Mouse (Mus musculus) limb, embryonic 14.5 days (tissue): Measurements from ENCODE around the gene Tmem72. TPM values are rescaled to one million over a fixed set of nuclear protein-coding genes. Genes with fewer than 3 reads are reported as not detected.
A peak's percentile ranks its signal among the peaks of the same experiment; 100 is the strongest.

Experiments
- ATAC-seq: fragments of 200-750 bp; cut with Nextera tagmentation; 2 replicates; pipeline ENCODE4 v1.8.0; 2017; ENCODE audit warnings: low read depth, moderate number of reproducible peaks, moderate TSS enrichment; ENCODE audit not compliant: low FRiP score
- DNase-seq: peaks from one replicate; pipeline ENCODE4 v3.0.0-alpha.2; 2015; ENCODE audit warnings: low spot score
- H3K27ac ChIP-seq: fragments of 300-500 bp; sonication (generic); replicated peaks from 2 replicates; pipeline ENCODE4 v1.5.1; 2014; ENCODE audit warnings: low read depth, mild to moderate bottlenecking, low read length, moderate library complexity, mixed read lengths
- H3K27me3 ChIP-seq: fragments of 300-500 bp; sonication (generic); 2 replicates; pipeline ENCODE4 v1.6.1; 2014; ENCODE audit warnings: low read length, mixed read lengths; ENCODE audit not compliant: control insufficient read depth, insufficient read depth
- H3K36me3 ChIP-seq: fragments of 300-500 bp; sonication (generic); 2 replicates; pipeline ENCODE4 v1.6.1; 2014; ENCODE audit warnings: mild to moderate bottlenecking, low read length, moderate library complexity, mixed read lengths; ENCODE audit not compliant: control insufficient read depth, insufficient read depth
- H3K4me1 ChIP-seq: fragments of 300-500 bp; sonication (generic); 2 replicates; pipeline ENCODE4 v1.6.1; 2014; ENCODE audit warnings: antibody characterized with exemption, low read length, mixed read lengths; ENCODE audit not compliant: control insufficient read depth, insufficient read depth
- H3K4me2 ChIP-seq: fragments of 300-500 bp; sonication (generic); replicated peaks from 2 replicates; pipeline ENCODE4 v1.6.1; 2014; ENCODE audit warnings: low read depth, mild to moderate bottlenecking, low read length, moderate library complexity; ENCODE audit not compliant: severe bottlenecking
- H3K4me3 ChIP-seq: fragments of 300-500 bp; sonication (generic); replicated peaks from 2 replicates; pipeline ENCODE4 v1.5.1; 2014; ENCODE audit warnings: low read length
- H3K9ac ChIP-seq: fragments of 300-500 bp; sonication (generic); 2 replicates; pipeline ENCODE4 v1.6.1; 2014; ENCODE audit warnings: mild to moderate bottlenecking, low read depth, low read length, moderate library complexity; ENCODE audit not compliant: severe bottlenecking
- H3K9me3 ChIP-seq: fragments of 300-500 bp; sonication (generic); 2 replicates; pipeline ENCODE4 v1.6.1; 2016; ENCODE audit warnings: low read length; ENCODE audit not compliant: control insufficient read depth
- POLR2A ChIP-seq: fragments of 200-500 bp; IDR thresholded peaks from 2 replicates; pipeline ENCODE4 v1.8.0; 2012; ENCODE audit warnings: inconsistent platforms, mild to moderate bottlenecking, moderate library complexity, borderline replicate concordance; ENCODE audit not compliant: insufficient read depth, insufficient read length; ENCODE audit errors: extremely low read depth
- WGBS: fragments of 180-500 bp; shearing (Covaris S2); extraction: QIAGEN DNeasy Blood & Tissue Kit; methylation state at CpG from one replicate; pipeline ENCODE4 v1.1.7; 2014; 5-methylcytosine and 5-hydroxymethylcytosine counted together
- polyA plus RNA-seq, 2 experiments: library from polyadenylated mRNA; depleted of rRNA in 1 of 2; stranded (reverse) in 1 of 2; unstranded in 1 of 2; fragments of >200 nt; fragmentation: Nextera tagmentation in 1 of 2; extraction: Ambion mirVana in 1 of 2; gene quantifications; 2 replicates each; pipeline versions ENCODE4 v1.2.1 to v1.2.3; 2012 to 2014

Gene Tmem72
- polyA plus RNA-seq, 2 experiments, result 0.03 to 0.08 TPM

DNA sequence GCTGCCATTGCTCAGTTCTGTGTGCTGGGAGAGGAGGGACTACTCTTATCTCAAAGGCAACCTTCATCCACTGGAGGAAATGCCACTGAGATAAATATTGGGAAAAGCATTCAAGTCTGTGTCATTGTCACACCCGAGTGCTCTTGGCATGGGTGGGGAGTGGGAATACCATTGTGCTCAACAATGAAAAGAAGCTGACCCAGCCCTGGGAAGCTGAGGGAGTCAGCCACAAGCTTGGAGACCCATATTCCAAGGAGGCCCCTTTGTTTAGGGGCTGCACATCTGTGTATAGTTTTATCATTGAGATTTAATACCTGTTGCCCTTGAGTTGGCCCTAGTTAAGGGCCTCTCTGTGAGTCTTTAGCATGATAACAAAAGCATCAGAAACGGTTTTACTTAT lies 77.0 kb downstream of the Tmem72 start:
- no peak for TF ChIP-seq POLR2A
- H3K4me3 ChIP-seq, result no peak overlapping the region
- no peaks in the 10 kb centered on the region for H3K36me3 ChIP-seq
- no peak overlapping the region for H3K9ac ChIP-seq
- H3K4me2 ChIP-seq, result no peak overlapping the region
- H3K27me3 ChIP-seq, result no peaks in the 10 kb centered on the region
- 86% methylated on average over 2 of the region's 2 CpGs for WGBS
- H3K9me3 ChIP-seq, result no peaks in the 10 kb centered on the region
- DNase-seq (no peak), ATAC-seq (no peak)
- H3K4me1 ChIP-seq, result no peaks in the 10 kb centered on the region
- H3K27ac ChIP-seq, result no peak overlapping the region

DNA sequence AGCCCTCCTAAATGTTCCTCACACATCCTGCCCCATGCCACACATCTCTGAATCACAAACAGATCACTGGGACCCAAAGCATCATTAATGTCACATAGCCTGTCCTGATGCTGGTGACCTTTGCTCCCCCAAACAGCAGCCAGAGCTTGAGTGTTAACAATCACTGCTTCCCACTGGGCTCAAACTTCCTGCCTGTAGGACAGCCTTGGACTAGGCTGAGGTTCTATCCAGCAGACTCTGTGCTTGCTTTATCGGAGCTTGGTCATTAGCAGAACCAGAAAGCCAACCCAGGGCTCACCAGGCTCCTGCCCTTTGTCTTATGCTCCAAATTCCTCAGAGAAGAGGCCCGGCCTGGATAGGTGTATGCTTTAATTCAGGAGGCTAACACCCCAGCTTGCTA lies 77.8 kb downstream of the Tmem72 start:
- Histone ChIP-seq H3K27me3 (no peaks in the 10 kb centered on the region), H3K9me3 (no peaks in the 10 kb centered on the region), H3K36me3 (no peaks in the 10 kb centered on the region)

DNA sequence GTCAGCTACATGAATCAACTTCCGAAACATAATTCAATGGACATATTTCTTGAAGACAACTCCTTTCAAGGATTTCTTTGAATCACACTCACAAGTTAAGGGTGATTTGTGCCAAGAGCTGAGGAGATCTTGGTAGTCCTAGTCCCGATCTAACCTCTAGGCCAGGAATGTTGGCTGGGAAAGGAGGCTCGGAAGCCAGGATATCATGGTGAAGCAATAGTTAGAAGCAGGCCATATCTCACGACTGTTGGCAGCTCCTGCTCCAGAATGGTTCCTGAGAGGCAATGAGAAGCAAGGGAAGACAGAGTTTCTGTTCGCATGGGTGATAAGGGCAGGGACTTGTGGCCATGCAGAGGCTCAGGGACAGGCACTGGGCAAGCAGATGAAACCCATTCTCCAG lies 79.2 kb downstream of the Tmem72 start:
- DNase-seq (no peak), ATAC-seq (no peak)
- no peaks in the 10 kb centered on the region for H3K9me3 ChIP-seq

More for the DNA sequence above, 77.8 kb downstream of the Tmem72 start:
- Histone ChIP-seq H3K4me1 (no peaks in the 10 kb centered on the region), H3K27ac (no peak overlapping the region), H3K4me2 (no peak overlapping the region), H3K9ac (no peak overlapping the region), H3K4me3 (no peak overlapping the region)
- no peak for TF ChIP-seq POLR2A
- no peak for DNase-seq
- 71% methylated on average over 2 of the region's 2 CpGs for WGBS
- ATAC-seq, result no peak

DNA sequence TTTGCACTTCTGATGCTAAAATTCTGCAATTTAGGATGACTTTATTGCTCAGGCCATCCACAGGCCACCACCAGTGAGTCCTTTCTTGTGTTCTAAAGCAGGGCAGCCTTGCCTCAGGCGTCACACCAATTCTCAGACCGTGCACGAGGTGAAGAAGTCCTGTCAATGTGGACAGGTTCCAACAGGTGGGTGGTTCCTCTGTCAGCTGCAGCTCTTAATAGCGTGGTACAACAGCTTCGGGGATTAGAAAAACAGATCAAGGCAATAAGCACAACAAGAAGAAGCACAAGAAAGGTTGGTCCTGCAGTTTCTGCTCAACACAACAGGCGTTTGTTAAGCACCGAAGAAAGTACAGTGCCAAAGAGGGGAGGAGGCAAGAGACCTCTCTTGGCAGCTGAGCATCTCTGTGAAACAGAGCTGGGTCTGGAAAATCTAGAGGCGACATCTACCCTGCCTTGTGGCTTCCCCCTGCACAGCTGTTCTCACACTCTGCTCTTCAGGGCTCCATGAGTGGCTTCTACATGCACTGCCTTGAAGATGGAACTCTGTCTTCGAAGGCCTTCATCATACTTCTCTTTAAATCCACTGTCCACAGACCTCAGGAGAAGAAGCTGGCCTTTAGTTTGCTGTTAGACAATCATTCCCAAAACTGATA lies 80.0 kb downstream of the Tmem72 start:
- Histone ChIP-seq H3K27ac (no peak overlapping the region), H3K27me3 (no peaks in the 10 kb centered on the region), H3K4me2 (no peak overlapping the region), H3K4me3 (no peak overlapping the region), H3K9me3 (no peaks in the 10 kb centered on the region), H3K36me3 (no peaks in the 10 kb centered on the region), H3K9ac (no peak overlapping the region), H3K4me1 (no peaks in the 10 kb centered on the region)
- peak; percentile 26; the same call in 1 of the 2 replicates for ATAC-seq
- no peak for DNase-seq
- no peak for TF ChIP-seq POLR2A
- 60% methylated on average over 9 of the region's 9 CpGs for WGBS

More for the DNA sequence above, 79.2 kb downstream of the Tmem72 start:
- Histone ChIP-seq H3K4me2 (no peak overlapping the region), H3K9ac (no peak overlapping the region), H3K36me3 (no peaks in the 10 kb centered on the region), H3K27ac (no peak overlapping the region), H3K4me1 (no peaks in the 10 kb centered on the region), H3K4me3 (no peak overlapping the region), H3K27me3 (no peaks in the 10 kb centered on the region)
- TF ChIP-seq POLR2A, result no peak
- 89% methylated on average over 5 of the region's 5 CpGs for WGBS

DNA sequence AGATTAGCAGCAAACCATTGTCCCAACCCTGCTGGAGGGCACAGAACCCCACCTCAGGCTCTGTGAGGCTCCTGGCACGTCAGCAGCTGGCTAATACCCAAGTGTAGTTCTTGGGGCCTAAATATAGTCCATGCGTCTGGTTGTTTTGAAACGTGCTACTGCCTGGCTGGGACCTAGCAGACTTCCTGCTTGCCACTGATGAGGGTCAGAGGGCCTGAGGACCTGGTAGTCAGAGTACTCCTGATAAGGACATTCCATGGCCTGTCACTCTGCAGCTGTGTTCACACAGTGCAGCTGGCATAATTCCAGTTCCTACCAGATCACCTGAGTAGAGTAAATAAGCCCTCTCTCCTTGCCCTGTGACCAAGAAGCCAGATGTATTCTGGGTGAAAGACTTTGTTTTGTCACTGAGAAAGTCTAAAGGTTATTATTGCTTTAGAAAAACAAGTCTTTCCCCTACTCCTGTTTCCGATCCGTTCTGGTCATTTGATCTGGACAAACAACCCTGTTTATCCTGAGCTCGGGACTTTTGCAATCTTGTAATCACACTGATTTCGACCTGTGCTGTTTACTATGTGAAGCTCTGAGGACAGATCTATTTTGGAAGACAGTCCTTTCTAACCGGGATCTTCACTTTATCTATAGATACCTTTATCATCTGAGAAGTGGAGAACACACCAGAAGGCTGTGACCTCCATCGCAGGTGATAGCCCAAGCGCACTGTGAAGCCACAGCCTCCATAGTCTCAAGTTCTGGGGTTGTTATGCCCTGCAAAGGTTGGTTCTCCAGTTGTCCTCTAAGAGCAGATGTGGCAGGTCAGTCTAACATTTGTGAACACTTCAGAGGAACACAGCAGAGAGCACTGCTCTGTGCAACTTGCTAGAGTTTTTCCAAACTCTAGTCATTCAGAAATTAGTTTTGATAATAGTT lies 81.2 kb downstream of the Tmem72 start:
- no peak for TF ChIP-seq POLR2A
- Histone ChIP-seq H3K4me2 (no peak overlapping the region), H3K4me3 (no peak overlapping the region), H3K9ac (no peak overlapping the region), H3K4me1 (no peaks in the 10 kb centered on the region), H3K27me3 (no peaks in the 10 kb centered on the region), H3K9me3 (no peaks in the 10 kb centered on the region), H3K36me3 (no peaks in the 10 kb centered on the region), H3K27ac (no peak overlapping the region)
- DNase-seq (peak; percentile 51), ATAC-seq (0 out of 2 replicates have a peak, but pooled peaks have one; percentile 57)
- 61% methylated on average over 10 of the region's 10 CpGs for WGBS
